20 mouse cellular contexts compared by ENCODE assay signal in the genomic region with DNA sequence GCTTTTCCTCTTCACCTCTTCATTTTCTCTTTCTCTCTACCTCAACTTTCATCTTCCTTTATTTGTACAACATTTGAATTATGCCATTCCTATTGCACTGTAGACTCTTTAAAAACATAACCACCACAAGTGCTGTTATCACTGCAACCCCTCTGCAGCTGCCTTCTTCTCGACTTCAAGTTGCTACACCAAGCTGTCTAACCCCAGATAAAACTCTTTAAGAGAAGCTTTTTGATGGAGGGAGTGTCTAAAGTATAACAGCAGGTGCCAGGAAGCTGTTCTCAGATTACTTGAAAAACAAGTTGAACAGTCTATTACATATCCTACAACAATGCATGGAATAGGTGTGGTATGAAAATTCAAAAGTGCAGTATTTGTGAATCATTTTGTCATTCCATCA.
A peak's percentile ranks its signal among the peaks of the same experiment; 100 is the strongest.
DNase-seq lines count a peak whose midpoint lies in the region; ATAC-seq and TF ChIP-seq lines count a peak whose summit lies in the region.
"Had no signal": no experiment of that assay in that cellular context is flagged by ENCODE, and none has a peak within 500 bp of the region (broad histone marks: within the 10 kb centered on the region; RNA-seq: fewer than 3 reads in every experiment).

No protein-coding gene starts in this region.

- ATAC-seq in embryonic facial prominence, embryonic 14.5 days (ENCODE audit: low read depth) = peak; percentile 68; the same call in 1 of the 2 replicates
- no peak for ATAC-seq in midbrain, embryonic 16.5 days
- ATAC-seq: activated CD4-positive, CD25-positive, alpha-beta regulatory T cell, adult 4 months; CD4-positive, CD25-positive, alpha-beta regulatory T cell, adult 4 months; Patski had no signal

- TF ChIP-seq EP300 in MEL (IDR thresholded peaks at IDR 0.05; ENCODE audit: low read depth in 1 of 2, low read length in 2 of 2) = peak; percentile 36 to 66

- no peak for TF ChIP-seq POLR2A in MEL (IDR thresholded peaks at IDR 0.05; ENCODE audit: control insufficient read depth in 1 of 2, insufficient read depth in 1 of 2, low read depth in 1 of 2, low read length in 2 of 2, poor library complexity in 1 of 2)

- peak; percentile 16 for DNase-seq in embryonic facial prominence, embryonic 14.5 days (ENCODE audit: low spot score)
- no peak for DNase-seq in embryonic facial prominence, embryonic 10.5 days (ENCODE audit: low spot score)
- DNase-seq in MEL (ENCODE audit: low read depth, low spot score) = peak; percentile 58
- DNase-seq: adrenal gland, adult 2 months; adrenal gland, adult 8-10 months; adrenal gland, postnatal 10 days; adrenal gland, postnatal 14 days; adrenal gland, postnatal 25 days; adrenal gland, postnatal 36 days; B cell, adult 2 months; cerebellum, adult 11 months; cerebellum, adult 11-12 months; cerebellum, adult 18-20 months; cerebellum, adult 2 months had no signal

- H3K4me3 ChIP-seq in embryonic facial prominence, embryonic 14.5 days (ENCODE audit: low read depth, low read length) = no peak overlapping the region
- no peak overlapping the region for H3K4me3 ChIP-seq in embryonic facial prominence, embryonic 10.5 days
- no peak overlapping the region for H3K4me3 ChIP-seq in MEL (ENCODE audit: control insufficient read depth in 1 of 2, insufficient read depth in 1 of 2, low read depth in 2 of 2, low read length in 2 of 2)
- H3K4me3 ChIP-seq in midbrain, embryonic 16.5 days (ENCODE audit: low read depth, low read length) = no peak overlapping the region

- no peaks in the 10 kb centered on the region for H3K4me1 ChIP-seq in embryonic facial prominence, embryonic 14.5 days (ENCODE audit: control insufficient read depth, insufficient read depth, low read length)
- H3K4me1 ChIP-seq in embryonic facial prominence, embryonic 10.5 days = no peaks in the 10 kb centered on the region
- peaks cover 0 to 2% of the 10 kb centered on the region in 2 experiments; a peak in 1 of 4 replicates for H3K4me1 ChIP-seq in MEL (ENCODE audit: control insufficient read depth in 1 of 2, insufficient read depth in 2 of 2, low read length in 2 of 2)
- no peaks in the 10 kb centered on the region for H3K4me1 ChIP-seq in midbrain, embryonic 16.5 days (ENCODE audit: control insufficient read depth, insufficient read depth, low read length)

- TF ChIP-seq CTCF in MEL (IDR thresholded peaks at IDR 0.05 in 2 of 3, conservative IDR thresholded peaks at IDR 0.05 in 1 of 3; ENCODE audit: control insufficient read depth in 1 of 3, insufficient read depth in 1 of 3, low read depth in 2 of 3, low read length in 3 of 3, poor library complexity in 1 of 3, severe bottlenecking in 1 of 3) = no peak

- H3K27ac ChIP-seq in embryonic facial prominence, embryonic 14.5 days (replicated peaks; ENCODE audit: low read depth, low read length) = no peak overlapping the region
- H3K27ac ChIP-seq in embryonic facial prominence, embryonic 10.5 days (replicated peaks) = no peak overlapping the region
- no peak overlapping the region for H3K27ac ChIP-seq in MEL (ENCODE audit: control insufficient read depth, low read depth, low read length)
- no peak overlapping the region for H3K27ac ChIP-seq in midbrain, embryonic 16.5 days (ENCODE audit: low read length)

- H3K27me3 ChIP-seq in embryonic facial prominence, embryonic 14.5 days (replicated peaks; ENCODE audit: control insufficient read depth, insufficient read depth, low read length) = no peaks in the 10 kb centered on the region
- H3K27me3 ChIP-seq in embryonic facial prominence, embryonic 10.5 days (replicated peaks; ENCODE audit: low read depth, poor library complexity, severe bottlenecking) = no peaks in the 10 kb centered on the region
- no peaks in the 10 kb centered on the region for H3K27me3 ChIP-seq in MEL (ENCODE audit: control insufficient read depth in 1 of 2, insufficient read depth in 2 of 2, low read length in 2 of 2)
- H3K27me3 ChIP-seq in midbrain, embryonic 16.5 days (ENCODE audit: control insufficient read depth, insufficient read depth, low read depth, low read length) = no peaks in the 10 kb centered on the region
- H3K27me3 ChIP-seq: CH12.LX, Patski had no signal

- H3K36me3 ChIP-seq in embryonic facial prominence, embryonic 14.5 days (ENCODE audit: control insufficient read depth, insufficient read depth, low read length) = no peaks in the 10 kb centered on the region
- no peaks in the 10 kb centered on the region for H3K36me3 ChIP-seq in embryonic facial prominence, embryonic 10.5 days (replicated peaks)
- no peaks in the 10 kb centered on the region; a peak in 1 of 4 replicates for H3K36me3 ChIP-seq in MEL (ENCODE audit: control insufficient read depth in 1 of 2, insufficient read depth in 2 of 2, low read length in 2 of 2)
- H3K36me3 ChIP-seq in midbrain, embryonic 16.5 days (ENCODE audit: control insufficient read depth, insufficient read depth, low read length) = no peaks in the 10 kb centered on the region
- H3K36me3 ChIP-seq: G1E had no signal

- no peak overlapping the region for H3K9ac ChIP-seq in embryonic facial prominence, embryonic 14.5 days (ENCODE audit: low read depth, low read length)
- H3K9ac ChIP-seq in MEL (ENCODE audit: control insufficient read depth, low read depth, low read length, poor library complexity, severe bottlenecking) = no peak overlapping the region
- H3K9ac ChIP-seq in midbrain, embryonic 16.5 days (ENCODE audit: low read depth, low read length) = no peak overlapping the region

- H3K9me3 ChIP-seq in embryonic facial prominence, embryonic 14.5 days (ENCODE audit: control insufficient read depth, low read length) = no peaks in the 10 kb centered on the region
- H3K9me3 ChIP-seq in embryonic facial prominence, embryonic 10.5 days = no peaks in the 10 kb centered on the region
- H3K9me3 ChIP-seq in MEL (replicated peaks; ENCODE audit: insufficient read depth, low read length) = no peaks in the 10 kb centered on the region
- H3K9me3 ChIP-seq in midbrain, embryonic 16.5 days (replicated peaks; ENCODE audit: control insufficient read depth, low read length, poor library complexity, severe bottlenecking) = no peaks in the 10 kb centered on the region
- H3K9me3 ChIP-seq: G1E had no signal

- no peak for TF ChIP-seq RAD21 in MEL (IDR thresholded peaks at IDR 0.05; ENCODE audit: low read depth, low read length)

- H3K79me2 ChIP-seq in MEL (ENCODE audit: control insufficient read depth, insufficient read depth, low read length, poor library complexity) = no peaks in the 10 kb centered on the region

- H3K4me2 ChIP-seq in embryonic facial prominence, embryonic 14.5 days (ENCODE audit: low read depth, low read length) = no peak overlapping the region
- H3K4me2 ChIP-seq in midbrain, embryonic 16.5 days (ENCODE audit: low read length) = no peak overlapping the region

- WGBS in embryonic facial prominence, embryonic 14.5 days = 41% methylated on average over 1 of the region's 1 CpGs
- WGBS in embryonic facial prominence, embryonic 10.5 days = 68% methylated on average over 1 of the region's 1 CpGs
- 64% methylated on average over 1 of the region's 1 CpGs for WGBS in midbrain, embryonic 16.5 days

TF ChIP-seq in MEL, 35 proteins besides CTCF, POLR2A, EP300 and RAD21:
- no peak for TF ChIP-seq ZMIZ1 (IDR thresholded peaks at IDR 0.05; ENCODE audit: low read depth, low read length)
- TF ChIP-seq TCF12 (IDR thresholded peaks at IDR 0.05; ENCODE audit: low read depth, low read length) = peak; percentile 68; the same call in 1 of the 2 replicates
- peak; percentile 41 for TF ChIP-seq TAL1 (IDR thresholded peaks at IDR 0.05; ENCODE audit: low read length)
